Mouse (Mus musculus) erythroblast, embryonic 14.5 days (primary cell): Measurements from ENCODE around the gene Map4k5. TPM values are rescaled to one million over a fixed set of nuclear protein-coding genes. Genes with fewer than 3 reads are reported as not detected.

Experiments used
- H3K27me3 ChIP-seq: 2 replicates; pipeline ENCODE4 v1.6.1; 2012; ENCODE audit warnings: inconsistent platforms; ENCODE audit not compliant: control insufficient read depth
- H3K36me3 ChIP-seq: 2 replicates; pipeline ENCODE4 v1.6.1; 2012; ENCODE audit warnings: mild to moderate bottlenecking, inconsistent platforms; ENCODE audit not compliant: control insufficient read depth
- H3K4me1 ChIP-seq: 2 replicates; pipeline ENCODE4 v1.6.1; 2012; ENCODE audit warnings: inconsistent platforms; ENCODE audit not compliant: control insufficient read depth
- H3K4me3 ChIP-seq: replicated peaks from 2 replicates; pipeline ENCODE3; 2012; ENCODE audit warnings: moderate library complexity, mild to moderate bottlenecking, inconsistent platforms
- H3K9me3 ChIP-seq: 2 replicates; pipeline ENCODE4 v1.6.1; 2012; ENCODE audit warnings: low read length, inconsistent platforms, mixed read lengths; ENCODE audit not compliant: control insufficient read depth
- GATA1 ChIP-seq: IDR thresholded peaks from 2 replicates; pipeline ENCODE4 v1.6.1; 2012; ENCODE audit warnings: low read length, inconsistent platforms, mixed read lengths
- TAL1 ChIP-seq: IDR thresholded peaks from 3 replicates; pipeline ENCODE4 v1.6.1; 2012; ENCODE audit warnings: low read length, inconsistent platforms, mixed read lengths
- polyA plus RNA-seq: library from polyadenylated mRNA; stranded (reverse); fragments of >175 nt; gene quantifications from 2 replicates; pipeline ENCODE4 v1.2.3, GENCODE M21; 2012

The Map4k5 gene
- polyA plus RNA-seq, 1 experiment: 2.0 TPM

GRCm38 (mm10) chr12:69788380-69788779, 104.6 kb downstream of the Map4k5 start:
- H3K9me3 ChIP-seq: no peaks in the 10 kb centered on the region
- H3K27me3 ChIP-seq: peaks cover 62% of the 10 kb centered on the region
- H3K4me1 ChIP-seq: peaks cover 80% of the 10 kb centered on the region
- TF ChIP-seq GATA1: no peak
- no peak for TF ChIP-seq TAL1
- H3K4me3 ChIP-seq: no peak overlapping the region
- no peaks in the 10 kb centered on the region; the same call in 1 of the 2 replicates for H3K36me3 ChIP-seq

GRCm38 (mm10) chr12:69785471-69785870, 107.5 kb downstream of the Map4k5 start:
- peaks cover 2% of the 10 kb centered on the region; the same call in 1 of the 2 replicates for H3K36me3 ChIP-seq
- peaks cover 40% of the 10 kb centered on the region for H3K27me3 ChIP-seq
- no peak overlapping the region for H3K4me3 ChIP-seq
- no peak for TF ChIP-seq TAL1
- no peak for TF ChIP-seq GATA1
- H3K4me1 ChIP-seq: peaks cover 93% of the 10 kb centered on the region
- no peaks in the 10 kb centered on the region for H3K9me3 ChIP-seq

DNA sequence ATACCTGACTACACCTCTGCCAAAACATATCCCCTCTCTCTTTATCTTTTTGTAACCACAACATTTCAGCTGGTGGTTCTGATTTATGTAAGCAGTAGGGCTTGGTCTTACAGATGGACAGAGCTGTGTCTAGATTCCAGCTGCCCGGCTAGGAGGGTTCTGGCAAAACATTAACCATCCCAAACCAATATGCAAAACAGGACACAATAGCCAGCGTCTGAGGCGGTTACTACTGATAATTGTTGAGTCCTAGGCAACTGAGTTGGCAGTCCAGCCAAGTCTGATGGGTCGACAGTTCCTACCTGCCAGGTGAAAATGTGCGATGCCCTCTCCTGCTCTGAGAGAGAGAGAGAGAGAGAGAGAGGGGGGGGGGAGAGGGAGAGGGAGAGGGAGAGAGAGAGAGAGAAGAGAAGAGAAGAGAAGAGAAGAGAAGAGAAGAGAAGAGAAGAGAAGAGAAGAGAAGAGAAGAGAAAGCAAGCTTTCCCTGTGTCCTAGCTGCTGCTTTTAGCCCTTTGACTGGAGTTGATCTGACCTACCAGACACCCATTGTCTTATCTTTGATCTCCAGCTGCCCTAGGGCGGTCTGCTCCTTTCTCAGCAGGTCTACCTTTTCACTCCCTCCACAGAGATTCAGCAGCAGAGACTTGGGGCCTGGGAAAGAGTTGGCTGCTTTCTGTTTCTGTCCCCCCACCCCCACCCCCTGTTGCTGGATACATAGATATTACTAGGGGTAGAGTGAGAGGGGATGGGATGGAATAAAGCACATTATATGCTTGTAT, 109.6 kb downstream of the Map4k5 start:
- H3K4me1 ChIP-seq: peaks cover 86% of the 10 kb centered on the region
- H3K9me3 ChIP-seq: no peaks in the 10 kb centered on the region
- H3K4me3 ChIP-seq: peak overlapping the region; percentile 64
- peaks cover 20% of the 10 kb centered on the region for H3K27me3 ChIP-seq
- TF ChIP-seq TAL1: peak; percentile 93
- peak; percentile 92 for TF ChIP-seq GATA1
- H3K36me3 ChIP-seq: peaks cover 2% of the 10 kb centered on the region; the same call in 1 of the 2 replicates

- H3K4me1 ChIP-seq: peaks cover 77% of the 10 kb centered on the region
These were observed 110.9 kb downstream of the Map4k5 start for GRCm38 (mm10) chr12:69781935-69782650.

DNA sequence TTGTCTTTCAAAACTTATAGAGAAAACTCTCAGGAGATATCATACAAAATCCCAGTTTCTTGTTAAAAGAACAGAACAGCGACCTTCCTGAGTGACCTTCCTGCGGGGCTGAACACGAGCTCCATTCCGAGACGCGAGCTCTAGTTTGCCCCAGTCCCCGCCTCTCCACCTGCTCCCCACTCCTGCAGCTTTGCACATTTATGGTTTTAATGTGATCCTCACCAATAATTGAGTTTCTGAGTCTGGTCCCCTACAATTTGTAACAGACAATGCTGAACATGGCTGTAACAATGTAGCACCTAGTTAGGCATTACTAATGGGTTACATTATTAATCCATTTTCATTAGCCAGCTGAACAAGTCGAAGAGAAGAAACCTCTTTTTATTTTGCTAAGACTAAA, 111.5 kb downstream of the Map4k5 start:
- TF ChIP-seq TAL1 (no peak), GATA1 (no peak)
- Histone ChIP-seq H3K27me3 (peaks cover 1% of the 10 kb centered on the region), H3K9me3 (no peaks in the 10 kb centered on the region), H3K4me3 (no peak overlapping the region), H3K4me1 (peaks cover 77% of the 10 kb centered on the region), H3K36me3 (peaks cover 2% of the 10 kb centered on the region; the same call in 1 of the 2 replicates)

More at GRCm38 (mm10) chr12:69781935-69782650, 110.9 kb downstream of the Map4k5 start:
- peaks cover 2% of the 10 kb centered on the region; the same call in 1 of the 2 replicates for H3K36me3 ChIP-seq
- H3K9me3 ChIP-seq: no peaks in the 10 kb centered on the region
- peak overlapping the region; percentile 64 for H3K4me3 ChIP-seq
- no peak for TF ChIP-seq TAL1
- H3K27me3 ChIP-seq: peaks cover 6% of the 10 kb centered on the region

GRCm38 (mm10) chr12:69777957-69778356, 115.0 kb downstream of the Map4k5 start:
- Histone ChIP-seq H3K36me3 (peaks cover 2% of the 10 kb centered on the region; the same call in 1 of the 2 replicates), H3K4me3 (no peak overlapping the region), H3K9me3 (no peaks in the 10 kb centered on the region), H3K4me1 (peaks cover 56% of the 10 kb centered on the region), H3K27me3 (no peaks in the 10 kb centered on the region)
- TF ChIP-seq TAL1 (no peak), GATA1 (no peak)

- no peaks in the 10 kb centered on the region for H3K9me3 ChIP-seq
- H3K27me3 ChIP-seq: no peaks in the 10 kb centered on the region
- no peak overlapping the region for H3K4me3 ChIP-seq
- no peak for TF ChIP-seq GATA1
- TF ChIP-seq TAL1: no peak
- H3K4me1 ChIP-seq: peaks cover 56% of the 10 kb centered on the region
- H3K36me3 ChIP-seq: peaks cover 2% of the 10 kb centered on the region; the same call in 1 of the 2 replicates
These were observed 115.7 kb downstream of the Map4k5 start for GRCm38 (mm10) chr12:69777341-69777730.

GRCm38 (mm10) chr12:69776607-69777340, 116.2 kb downstream of the Map4k5 start:
- TF ChIP-seq GATA1 (no peak), TAL1 (no peak)
- Histone ChIP-seq H3K36me3 (no peaks in the 10 kb centered on the region; the same call in 1 of the 2 replicates), H3K4me1 (peaks cover 56% of the 10 kb centered on the region), H3K4me3 (no peak overlapping the region), H3K9me3 (no peaks in the 10 kb centered on the region), H3K27me3 (no peaks in the 10 kb centered on the region)
